In genomic region chr12:5107795-5108194, GRCm38 (mm10) we compare ENCODE assay signal across 10 mouse cellular contexts.
"Had no signal": no experiment of that assay in that cellular context is flagged by ENCODE, and none has a peak within 500 bp of the region (broad histone marks: within the 10 kb centered on the region; RNA-seq: fewer than 3 reads in every experiment).

No protein-coding gene starts in this region.

- H3K36me3 ChIP-seq: liver, embryonic 15.5 days had no signal

- H3K4me1 ChIP-seq: limb, embryonic 12.5 days; liver, embryonic 15.5 days had no signal

- DNase-seq: kidney, adult 18-20 months; lung, adult 2 months; lung, postnatal 36 days; right cerebral cortex, postnatal 14 days; thymus, postnatal 4 days had no signal

- H3K27ac ChIP-seq: left cerebral cortex, adult 2 months; limb, embryonic 12.5 days; liver, embryonic 15.5 days had no signal

- H3K9me3 ChIP-seq: limb, embryonic 12.5 days; liver, embryonic 15.5 days; midbrain, embryonic 13.5 days had no signal

- H3K27me3 ChIP-seq: limb, embryonic 12.5 days; liver, embryonic 15.5 days; midbrain, embryonic 13.5 days had no signal

- H3K4me3 ChIP-seq: left cerebral cortex, adult 2 months; limb, embryonic 12.5 days; liver, embryonic 15.5 days; midbrain, embryonic 13.5 days had no signal

- H3K4me2 ChIP-seq: limb, embryonic 12.5 days; liver, embryonic 11.5 days; liver, embryonic 15.5 days; midbrain, embryonic 13.5 days had no signal

- H3K9ac ChIP-seq: limb, embryonic 12.5 days; liver, embryonic 15.5 days; midbrain, embryonic 13.5 days had no signal
